Mouse (Mus musculus) liver, embryonic 14.5 days (tissue): ENCODE data around the gene Spata13. TPM values are rescaled to one million over a fixed set of nuclear protein-coding genes. Genes with fewer than 3 reads are reported as not detected.

Experiments
- ATAC-seq: fragments of 200-750 bp; cut with Nextera tagmentation; 2 replicates; pipeline ENCODE4 v1.8.0; 2017; ENCODE audit warnings: moderate number of reproducible peaks, mild to moderate bottlenecking, moderate library complexity; ENCODE audit not compliant: insufficient read depth
- DNase-seq, 3 experiments: peaks; one replicate each; pipeline ENCODE4 v3.0.0-alpha.2; 2012 to 2013; ENCODE audit warnings: low read depth in 3 of 3, low spot score in 3 of 3
- H3K27ac ChIP-seq: fragments of 300-500 bp; sonication (generic); 2 replicates; pipeline ENCODE4 v1.5.1; 2014; ENCODE audit warnings: moderate library complexity, mild to moderate bottlenecking, control low read depth, inconsistent platforms
- H3K27me3 ChIP-seq: fragments of 300-500 bp; sonication (generic); 2 replicates; pipeline ENCODE4 v1.6.1; 2014; ENCODE audit warnings: mild to moderate bottlenecking, low read length, moderate library complexity; ENCODE audit not compliant: control insufficient read depth, insufficient read depth
- H3K36me3 ChIP-seq: fragments of 300-500 bp; sonication (generic); replicated peaks from 2 replicates; pipeline ENCODE4 v1.6.1; 2014; ENCODE audit warnings: low read depth; ENCODE audit not compliant: control insufficient read depth, insufficient read depth
- H3K4me1 ChIP-seq, 2 experiments: fragments of 200-500 bp in 1 of 2; fragments of 300-500 bp in 1 of 2; sonication (generic) in 1 of 2; replicated peaks; 2 replicates each; pipeline ENCODE4 v1.6.1; 2012 to 2014; ENCODE audit warnings: antibody characterized with exemption in 1 of 2, inconsistent platforms in 1 of 2, low read length in 1 of 2; ENCODE audit not compliant: control insufficient read depth in 2 of 2, insufficient read depth in 2 of 2
- H3K4me2 ChIP-seq: fragments of 300-500 bp; sonication (generic); 2 replicates; pipeline ENCODE4 v1.6.1; 2014; ENCODE audit warnings: low read depth, mild to moderate bottlenecking, control low read depth, moderate library complexity
- H3K4me3 ChIP-seq, 2 experiments: fragments of 200-500 bp in 1 of 2; fragments of 300-500 bp in 1 of 2; sonication (generic) in 1 of 2; 2 replicates each; pipeline ENCODE4 v1.5.1; 2012 to 2014; ENCODE audit warnings: low read depth in 2 of 2, low read length in 2 of 2, mild to moderate bottlenecking in 2 of 2, control low read depth in 1 of 2, inconsistent platforms in 1 of 2, moderate library complexity in 1 of 2; ENCODE audit not compliant: insufficient read depth in 1 of 2
- H3K9ac ChIP-seq: fragments of 300-500 bp; sonication (generic); replicated peaks from 2 replicates; pipeline ENCODE4 v1.6.1; 2014; ENCODE audit warnings: mild to moderate bottlenecking, control low read depth, moderate library complexity
- H3K9me3 ChIP-seq: fragments of 300-500 bp; sonication (generic); 2 replicates; pipeline ENCODE4 v1.6.1; 2016; ENCODE audit warnings: low read length, mixed read lengths; ENCODE audit not compliant: control insufficient read depth
- CTCF ChIP-seq: IDR thresholded peaks from 2 replicates; pipeline ENCODE4 v1.5.1; 2016; ENCODE audit warnings: antibody characterized with exemption, low read depth, control low read depth
- EP300 ChIP-seq: IDR thresholded peaks from 2 replicates; pipeline ENCODE4 v1.6.1; 2016; ENCODE audit warnings: antibody characterized with exemption, low read depth
- WGBS: fragments of 180-500 bp; shearing (Covaris S2); extraction: QIAGEN DNeasy Blood & Tissue Kit; methylation state at CpG from one replicate; pipeline ENCODE4 v1.1.7; 2014; ENCODE audit not compliant: insufficient replicate concordance; 5-methylcytosine and 5-hydroxymethylcytosine counted together
- polyA plus RNA-seq, 2 experiments: library from polyadenylated mRNA; depleted of rRNA in 1 of 2; stranded (reverse) in 1 of 2; unstranded in 1 of 2; fragments of >200 nt; fragmentation: Nextera tagmentation in 1 of 2; extraction: Ambion mirVana in 1 of 2; gene quantifications; 2 replicates each; pipeline versions ENCODE4 v1.2.1 to v1.2.3; 2012 to 2014

The Spata13 gene
- polyA plus RNA-seq, 2 experiments, result 5.5 to 14.1 TPM

GRCm38 (mm10) chr14:60759097-60759496 is 125.3 kb downstream of the Spata13 start:
- H3K36me3 ChIP-seq, result peaks cover 15% of the 10 kb centered on the region; the same call in 1 of the 2 replicates
- H3K4me2 ChIP-seq, result no peak overlapping the region
- DNase-seq (no peak), ATAC-seq (no peak)
- no peak overlapping the region for H3K9ac ChIP-seq
- H3K27me3 ChIP-seq, result no peaks in the 10 kb centered on the region
- 84% methylated on average over 8 of the region's 8 CpGs for WGBS
- H3K4me3 ChIP-seq, result no peak overlapping the region
- H3K9me3 ChIP-seq, result no peaks in the 10 kb centered on the region
- no peak overlapping the region for H3K27ac ChIP-seq
- no peaks in the 10 kb centered on the region for H3K4me1 ChIP-seq
- TF ChIP-seq EP300 (no peak), CTCF (no peak)

DNA sequence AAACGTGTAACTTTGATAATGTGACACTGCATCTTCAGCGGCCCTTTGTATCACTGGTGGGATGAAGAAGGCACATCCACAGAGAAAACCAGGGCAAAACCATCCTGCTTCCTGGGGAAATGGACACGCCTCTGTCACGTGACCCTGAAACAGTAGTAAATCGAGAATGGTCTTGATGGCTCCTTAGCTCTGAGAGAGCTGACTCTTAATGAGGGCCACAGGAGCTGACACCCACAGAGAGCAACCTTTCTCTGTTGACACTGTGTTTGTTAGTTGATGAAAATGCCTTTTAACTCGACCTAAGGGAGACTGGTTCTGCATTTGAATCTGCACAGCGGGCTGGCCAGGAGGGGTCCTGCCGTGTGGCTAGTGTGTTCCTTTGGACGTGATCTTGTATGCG is 128.0 kb downstream of the Spata13 start:
- Histone ChIP-seq H3K27me3 (no peaks in the 10 kb centered on the region), H3K36me3 (peaks cover 2% of the 10 kb centered on the region; the same call in 1 of the 2 replicates), H3K9ac (no peak overlapping the region), H3K4me3 (no peak overlapping the region), H3K4me1 (no peaks in the 10 kb centered on the region), H3K4me2 (no peak overlapping the region), H3K9me3 (no peaks in the 10 kb centered on the region), H3K27ac (no peak overlapping the region)
- DNase-seq (no peak), ATAC-seq (no peak)
- TF ChIP-seq CTCF (no peak), EP300 (no peak)
- 73% methylated on average over 10 of the region's 10 CpGs for WGBS

- ATAC-seq, result no peak
- Histone ChIP-seq H3K36me3 (peaks cover 2% of the 10 kb centered on the region; the same call in 1 of the 2 replicates), H3K4me3 (no peak overlapping the region), H3K4me1 (no peaks in the 10 kb centered on the region), H3K27me3 (no peaks in the 10 kb centered on the region), H3K4me2 (no peak overlapping the region), H3K9me3 (no peaks in the 10 kb centered on the region), H3K9ac (no peak overlapping the region), H3K27ac (no peak overlapping the region)
- TF ChIP-seq CTCF (no peak), EP300 (no peak)
- DNase-seq, result no peak
- WGBS, result 81% methylated on average over 7 of the region's 7 CpGs
Measured at GRCm38 (mm10) chr14:60762754-60763153, 129.0 kb downstream of the Spata13 start.

DNA sequence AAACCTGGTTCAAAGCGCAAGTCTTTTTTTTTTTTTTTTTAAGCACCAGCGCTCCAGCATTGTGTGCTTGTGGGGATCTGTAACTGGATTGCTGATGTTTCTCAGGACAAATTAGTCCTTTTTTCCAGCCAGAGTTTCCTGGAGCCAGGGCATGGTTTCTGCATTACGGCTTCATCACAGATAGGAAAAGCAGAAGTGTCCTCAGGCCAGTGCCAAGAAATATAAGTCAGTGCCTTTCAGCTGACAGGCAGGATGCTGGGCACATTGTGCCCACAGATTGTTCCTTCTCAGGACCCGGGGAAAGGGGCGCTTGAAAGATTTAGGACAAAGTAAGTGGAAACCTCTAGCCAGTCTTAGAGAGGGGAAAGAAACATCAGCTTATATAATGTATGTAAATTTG is 129.9 kb downstream of the Spata13 start:
- ATAC-seq, result no peak

GRCm38 (mm10) chr14:60764526-60764925 is 130.7 kb downstream of the Spata13 start:
- Histone ChIP-seq H3K4me1 (no peaks in the 10 kb centered on the region), H3K36me3 (peaks cover 2% of the 10 kb centered on the region; the same call in 1 of the 2 replicates), H3K4me3 (no peak overlapping the region), H3K27me3 (no peaks in the 10 kb centered on the region), H3K9ac (no peak overlapping the region), H3K4me2 (no peak overlapping the region), H3K27ac (no peak overlapping the region), H3K9me3 (no peaks in the 10 kb centered on the region)
- TF ChIP-seq CTCF (no peak), EP300 (no peak)
- ATAC-seq (no peak), DNase-seq (no peak)
- 79% methylated on average over 4 of the region's 4 CpGs for WGBS

More for the DNA sequence above, 129.9 kb downstream of the Spata13 start:
- H3K9ac ChIP-seq, result no peak overlapping the region
- H3K27me3 ChIP-seq, result no peaks in the 10 kb centered on the region
- H3K4me3 ChIP-seq, result no peak overlapping the region
- no peak overlapping the region for H3K27ac ChIP-seq
- WGBS, result 73% methylated on average over 5 of the region's 5 CpGs
- H3K9me3 ChIP-seq, result no peaks in the 10 kb centered on the region
- no peaks in the 10 kb centered on the region for H3K4me1 ChIP-seq
- DNase-seq, result no peak
- peaks cover 2% of the 10 kb centered on the region; the same call in 1 of the 2 replicates for H3K36me3 ChIP-seq
- H3K4me2 ChIP-seq, result no peak overlapping the region
- TF ChIP-seq EP300, result no peak
- TF ChIP-seq CTCF, result no peak
